Mouse (Mus musculus) G1E-ER4 (cell line): ENCODE measurements at regions not wholly inside any gene's neighbourhood (a gene's known extent, or its start where the extent isn't known, plus 50 kb on each side); places are given as distances from the start of the nearest gene placed in this dataset.

ENCODE experiments used
- GATA1 ChIP-seq: IDR thresholded peaks from one replicate; pipeline ENCODE4 v1.8.0; 2012; ENCODE audit warnings: low read length, inconsistent platforms

- no peak for TF ChIP-seq GATA1
Measured at GRCm38 (mm10) chr6:143287322-143287721, 120.3 kb downstream of the Etnk1 start.

DNA sequence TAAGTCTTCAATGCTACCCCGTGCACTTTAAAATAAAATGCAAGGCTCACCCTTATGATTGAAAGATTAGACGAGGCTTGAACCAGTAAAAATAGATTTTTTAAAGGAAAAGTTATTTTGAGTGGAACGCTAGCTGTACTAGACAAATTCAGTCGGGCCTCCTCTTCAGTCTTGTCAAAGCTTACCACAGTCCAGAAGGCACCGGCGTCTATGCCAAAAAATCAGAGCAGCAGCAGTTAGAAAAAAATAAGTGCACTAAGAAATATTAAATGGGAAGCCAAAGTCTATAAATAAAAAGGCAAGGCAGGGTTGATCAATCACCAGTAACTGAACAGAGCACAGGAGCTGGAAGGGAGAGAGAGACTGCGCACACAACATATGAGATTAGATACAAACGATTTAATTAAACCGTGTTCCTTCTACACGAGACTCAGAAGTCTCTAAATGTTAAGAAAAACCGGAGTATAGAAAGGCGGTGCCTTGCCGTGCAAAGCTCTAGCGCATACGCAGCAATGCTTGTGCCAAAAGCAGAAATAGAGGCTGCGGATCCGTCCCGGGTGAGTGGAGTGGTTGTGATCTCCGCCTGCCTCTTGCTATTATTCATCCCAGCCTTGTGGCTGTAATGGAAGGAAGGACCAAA, 121.6 kb downstream of the Etnk1 start:
- TF ChIP-seq GATA1 = no peak

- no peak for TF ChIP-seq GATA1
Measured at GRCm38 (mm10) chr6:143293648-143294047, 126.6 kb downstream of the Etnk1 start.

- TF ChIP-seq GATA1 = no peak
Measured at GRCm38 (mm10) chr6:143298391-143298790, 131.4 kb downstream of the Etnk1 start.

- TF ChIP-seq GATA1 = no peak
Measured at GRCm38 (mm10) chr6:143301414-143301813, 134.4 kb downstream of the Etnk1 start.

GRCm38 (mm10) chr6:143307327-143307726, 140.3 kb downstream of the Etnk1 start:
- no peak for TF ChIP-seq GATA1

- TF ChIP-seq GATA1 = no peak
Measured at GRCm38 (mm10) chr6:143315859-143316258, 148.8 kb downstream of the Etnk1 start.

- peak; percentile 12 for TF ChIP-seq GATA1
Measured at GRCm38 (mm10) chr6:143320426-143320825, 153.4 kb downstream of the Etnk1 start.

- TF ChIP-seq GATA1 = no peak
Measured at GRCm38 (mm10) chr6:143324636-143325035, 157.6 kb downstream of the Etnk1 start.

GRCm38 (mm10) chr6:143326956-143327722, 160.1 kb downstream of the Etnk1 start:
- no peak for TF ChIP-seq GATA1

GRCm38 (mm10) chr6:143327788-143328187, 160.8 kb downstream of the Etnk1 start:
- no peak for TF ChIP-seq GATA1

DNA sequence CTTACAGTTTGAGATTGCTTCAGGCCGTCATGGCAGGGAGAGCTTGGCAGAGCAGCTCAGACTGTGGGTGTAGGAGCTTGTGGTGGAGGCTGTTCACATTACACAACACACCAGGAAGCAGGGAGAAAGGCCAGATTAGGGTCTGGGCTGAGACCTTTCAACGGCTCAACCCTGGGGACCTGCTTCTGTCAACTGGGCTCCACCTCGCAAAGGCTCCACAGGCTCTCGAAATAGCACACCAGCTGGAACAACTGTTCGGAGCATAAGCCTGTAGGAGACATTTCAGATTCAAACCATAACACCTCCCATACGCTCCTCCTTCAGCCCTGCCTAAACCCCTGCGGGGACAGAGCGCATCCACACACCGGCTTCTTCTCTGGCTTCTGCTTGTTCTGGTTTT, 161.2 kb downstream of the Etnk1 start:
- TF ChIP-seq GATA1 = no peak

- no peak for TF ChIP-seq GATA1
Measured at GRCm38 (mm10) chr6:143329096-143329495, 162.1 kb downstream of the Etnk1 start.

GRCm38 (mm10) chr6:143333493-143333892, 166.5 kb downstream of the Etnk1 start:
- TF ChIP-seq GATA1 = no peak

DNA sequence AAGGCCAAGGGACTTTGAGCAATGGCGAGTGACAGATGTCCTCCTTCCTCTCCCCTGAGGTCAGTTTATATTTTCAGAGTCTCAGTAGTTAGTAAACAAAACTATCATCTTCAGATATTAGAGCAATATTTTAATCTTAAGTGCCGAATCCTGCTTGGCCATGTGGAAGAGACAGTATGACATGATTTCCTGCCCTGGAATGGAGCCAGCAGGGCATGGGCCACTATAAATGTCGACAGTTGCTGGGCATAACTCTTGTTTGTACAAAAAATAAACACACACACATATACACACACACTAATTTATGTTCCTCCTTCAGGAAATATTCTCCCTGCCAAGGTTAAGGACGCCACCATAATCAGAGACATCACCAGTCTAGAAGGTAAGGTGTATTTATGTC, 169.6 kb downstream of the Etnk1 start:
- no peak for TF ChIP-seq GATA1

- TF ChIP-seq GATA1 = no peak
Measured at GRCm38 (mm10) chr6:143349000-143349399, 182.0 kb downstream of the Etnk1 start.

DNA sequence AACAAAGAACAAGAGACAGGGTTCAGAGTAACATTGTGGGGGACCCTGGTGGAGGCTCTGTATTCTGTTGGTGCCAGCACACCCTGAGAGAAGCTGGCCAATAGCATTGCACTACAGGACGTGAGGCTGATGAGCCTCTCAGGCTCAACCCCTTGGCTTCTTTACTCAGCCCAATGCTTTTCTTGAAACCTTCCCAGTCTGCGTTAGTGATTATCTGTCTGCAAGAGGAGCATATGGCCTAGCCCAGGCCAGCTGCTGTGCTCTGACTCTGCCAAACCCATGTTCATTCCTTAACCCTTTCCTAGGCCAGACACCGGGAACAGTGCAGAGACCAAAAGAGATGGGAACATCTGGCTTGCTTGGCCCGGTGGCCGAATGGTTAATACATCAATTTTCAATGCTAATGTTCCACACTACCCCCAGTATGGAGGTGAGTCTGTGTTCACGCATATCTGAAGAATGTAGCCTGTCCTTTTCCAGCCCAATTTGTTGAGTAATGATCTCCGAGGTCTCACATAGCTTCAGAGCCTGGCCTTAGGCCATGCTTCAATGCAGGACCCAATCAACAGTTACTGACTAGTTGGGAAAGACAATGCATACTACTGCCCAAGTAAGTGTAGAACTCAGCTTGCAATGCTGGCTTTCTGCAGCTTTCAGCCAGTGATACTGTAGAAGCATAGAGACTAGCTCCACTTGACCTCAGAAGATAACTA, 192.5 kb downstream of the Etnk1 start:
- TF ChIP-seq GATA1 = no peak
